23 mouse cellular contexts compared by ENCODE assay signal in the genomic region with DNA sequence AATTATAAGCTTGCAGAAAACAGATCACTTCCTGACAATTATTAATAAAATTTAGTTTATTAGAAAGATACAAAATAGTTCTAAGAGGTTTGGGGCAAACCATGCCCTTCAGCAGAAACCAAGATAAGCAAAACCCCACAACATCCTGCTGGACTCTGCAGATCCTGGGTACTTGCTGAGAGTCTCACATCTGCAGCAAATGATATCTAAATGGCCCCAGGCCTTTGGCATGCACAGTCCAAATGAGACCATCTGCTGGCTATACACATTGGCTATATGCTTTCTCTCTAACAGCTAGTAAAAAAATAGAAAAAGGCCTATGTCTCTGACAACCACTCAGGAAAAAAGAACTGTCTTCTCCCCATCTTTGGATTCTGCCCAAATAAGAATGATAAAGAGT. TPM values are rescaled to one million over a fixed set of nuclear protein-coding genes. Genes with fewer than 3 reads are reported as not detected.
"Had no signal": no experiment of that assay in that cellular context is flagged by ENCODE, and none has a peak within 500 bp of the region (broad histone marks: within the 10 kb centered on the region; RNA-seq: fewer than 3 reads in every experiment).

No protein-coding gene starts in this region.

- DNase-seq: retina, postnatal 1 day; right cerebral cortex, adult 18-20 months; right cerebral cortex, postnatal 14 days; right cerebral cortex, postnatal 25 days; right cerebral cortex, postnatal 4 days; spleen, adult 18-20 months; thymus, adult 18-20 months; thymus, adult 2 months; thymus, postnatal 14 days; thymus, postnatal 25 days; thymus, postnatal 36 days; thymus, postnatal 4 days had no signal

- H3K27me3 ChIP-seq: neural tube, embryonic 13.5 days; stomach, embryonic 15.5 days had no signal

- H3K27ac ChIP-seq: neural tube, embryonic 13.5 days; stomach, embryonic 15.5 days; stomach, postnatal 0 days had no signal

- H3K36me3 ChIP-seq: neural tube, embryonic 13.5 days; stomach, embryonic 15.5 days had no signal

- H3K9me3 ChIP-seq: neural tube, embryonic 13.5 days; stomach, embryonic 15.5 days had no signal

- H3K9ac ChIP-seq: neural tube, embryonic 13.5 days; stomach, embryonic 15.5 days had no signal

- H3K4me2 ChIP-seq: neural tube, embryonic 13.5 days; stomach, embryonic 15.5 days had no signal

- H3K4me1 ChIP-seq: neural tube, embryonic 13.5 days; stomach, embryonic 15.5 days had no signal

- H3K4me3 ChIP-seq: neural tube, embryonic 13.5 days; stomach, embryonic 15.5 days had no signal

RNA-seq across cellular contexts. Expression of gene Il20ra, which starts 40.4 kb away (rescaled TPM):
- total RNA-seq: neutrophil, adult 5-6 weeks had no signal
- polyA plus RNA-seq: neural tube, embryonic 13.5 days; small intestine, adult 2 months; spleen, adult 2 months had no signal

RNA-seq across cellular contexts. Expression of gene Il22ra2, which starts 50.2 kb away (rescaled TPM):
- polyA plus RNA-seq: neural tube, embryonic 13.5 days; neural tube, embryonic 14.5 days; stomach, embryonic 14.5 days; stomach, embryonic 16.5 days; stomach, postnatal 0 days; testis, adult 2 months; thymus, adult 2 months; urinary bladder, adult 2 months had no signal
